Mouse (Mus musculus) midbrain, embryonic 15.5 days (tissue): ENCODE data around the gene Hsd17b13. TPM values are rescaled to one million over a fixed set of nuclear protein-coding genes. Genes with fewer than 3 reads are reported as not detected.
"Not testable (repeated sequence)": the region's sequence is repeated elsewhere in the genome, so short reads cannot be mapped to it uniquely, and the experiment has no call there.

ENCODE experiments used
- ATAC-seq: fragments of 200-750 bp; cut with Nextera tagmentation; replicated peaks from 2 replicates; pipeline ENCODE4 v1.8.0; 2017; ENCODE audit warnings: moderate TSS enrichment
- H3K27ac ChIP-seq: fragments of 300-500 bp; sonication (generic); 2 replicates; pipeline ENCODE4 v1.5.1; 2015; ENCODE audit warnings: mild to moderate bottlenecking, inconsistent platforms
- H3K27me3 ChIP-seq: fragments of 300-500 bp; sonication (generic); replicated peaks from 2 replicates; pipeline ENCODE4 v1.6.1; 2015; ENCODE audit warnings: inconsistent platforms
- H3K36me3 ChIP-seq: fragments of 300-500 bp; sonication (generic); replicated peaks from 2 replicates; pipeline ENCODE4 v1.6.1; 2015; ENCODE audit warnings: inconsistent platforms
- H3K4me1 ChIP-seq: fragments of 300-500 bp; sonication (generic); 2 replicates; pipeline ENCODE4 v1.6.1; 2015; ENCODE audit warnings: inconsistent platforms
- H3K4me2 ChIP-seq: fragments of 300-500 bp; sonication (generic); 2 replicates; pipeline ENCODE4 v1.6.1; 2015; ENCODE audit warnings: inconsistent platforms, mild to moderate bottlenecking, moderate library complexity
- H3K4me3 ChIP-seq: fragments of 300-500 bp; sonication (generic); 2 replicates; pipeline ENCODE4 v1.5.1; 2015; ENCODE audit warnings: mild to moderate bottlenecking, inconsistent platforms
- H3K9ac ChIP-seq: fragments of 300-500 bp; sonication (generic); 2 replicates; pipeline ENCODE4 v1.6.1; 2015; ENCODE audit warnings: mild to moderate bottlenecking, inconsistent platforms
- H3K9me3 ChIP-seq: fragments of 300-500 bp; sonication (generic); 2 replicates; pipeline ENCODE4 v1.6.1; 2016; ENCODE audit warnings: inconsistent platforms
- WGBS: fragments of 180-500 bp; shearing (Covaris S2); methylation state at CpG from one replicate; pipeline ENCODE4 v1.1.7; 2015; ENCODE audit warnings: mixed read lengths; 5-methylcytosine and 5-hydroxymethylcytosine counted together
- polyA plus RNA-seq: library from polyadenylated mRNA; unstranded; fragments of >200 nt; fragmentation: Nextera tagmentation; extraction: Ambion mirVana; gene quantifications from 2 replicates; pipeline ENCODE4 v1.2.1, GENCODE M21; 2015

Hsd17b13 gene
- polyA plus RNA-seq: 0.17 and 0.19 TPM in 2 replicates

DNA sequence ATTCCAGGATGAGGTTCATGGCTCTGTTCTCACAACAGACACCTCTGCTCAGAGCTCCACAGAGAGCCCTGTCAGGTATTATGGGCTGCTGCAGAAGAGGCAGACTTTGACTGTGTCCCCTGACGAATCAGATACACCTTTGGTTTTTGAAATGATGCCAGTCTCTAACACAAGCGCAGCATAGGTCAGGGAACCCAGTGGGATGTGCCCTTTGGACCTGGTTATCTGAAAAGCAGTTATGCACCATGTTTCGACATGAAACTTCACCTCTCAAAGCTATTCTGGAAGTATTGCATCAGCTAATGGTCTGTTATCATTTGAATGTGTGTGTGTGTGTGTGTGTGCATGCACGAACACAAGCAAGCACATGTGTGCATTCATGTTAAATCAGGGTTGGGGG, at the start of gene Hsd17b13:
Gene Hsd17b13, minus strand, starts transcription at position 114 of the 400 bp plus-strand sequence.
- Histone ChIP-seq H3K4me2 (no peak within 1 kb of the TSS), H3K9me3 (no peaks in the 10 kb centered on the region), H3K4me1 (no peaks in the 10 kb centered on the region), H3K36me3 (no peaks in the 10 kb centered on the region), H3K9ac (no peak within 1 kb of the TSS), H3K27me3 (no peaks in the 10 kb centered on the region), H3K4me3 (no peak within 1 kb of the TSS), H3K27ac (no peak within 1 kb of the TSS)
- WGBS: 85% methylated on average over 4 of the region's 4 CpGs
- no peak for ATAC-seq

- Histone ChIP-seq H3K4me1 (peaks cover 7% of the 10 kb centered on the region), H3K4me2 (no peak overlapping the region), H3K27ac (no peak overlapping the region), H3K9ac (no peak overlapping the region), H3K4me3 (no peak overlapping the region), H3K27me3 (peaks cover 10% of the 10 kb centered on the region; the same call in 1 of the 2 replicates), H3K36me3 (no peaks in the 10 kb centered on the region), H3K9me3 (no peaks in the 10 kb centered on the region)
- WGBS: 47% methylated on average over 17 of the region's 17 CpGs
- ATAC-seq: no peak
Observed at GRCm38 (mm10) chr5:104025245-104025854, 48.1 kb upstream of the Hsd17b13 start.

GRCm38 (mm10) chr5:104024762-104025161, 47.6 kb upstream of the Hsd17b13 start:
- 72% methylated on average over 11 of the region's 11 CpGs for WGBS
- ATAC-seq: no peak
- no peak overlapping the region for H3K27ac ChIP-seq
- H3K36me3 ChIP-seq: no peaks in the 10 kb centered on the region
- H3K4me1 ChIP-seq: peaks cover 7% of the 10 kb centered on the region
- no peak overlapping the region for H3K4me2 ChIP-seq
- no peaks in the 10 kb centered on the region for H3K9me3 ChIP-seq
- no peak overlapping the region for H3K9ac ChIP-seq
- no peak overlapping the region for H3K4me3 ChIP-seq
- H3K27me3 ChIP-seq: peaks cover 10% of the 10 kb centered on the region; the same call in 1 of the 2 replicates

GRCm38 (mm10) chr5:104024193-104024592, 47.0 kb upstream of the Hsd17b13 start:
- WGBS: 87% methylated on average over 5 of the region's 5 CpGs
- H3K36me3 ChIP-seq, H3K9ac ChIP-seq, H3K4me2 ChIP-seq, ATAC-seq, H3K9me3 ChIP-seq, H3K27ac ChIP-seq, H3K4me1 ChIP-seq, H3K4me3 ChIP-seq: not testable (repeated sequence)
- peaks cover 10% of the 10 kb centered on the region; the same call in 1 of the 2 replicates for H3K27me3 ChIP-seq

DNA sequence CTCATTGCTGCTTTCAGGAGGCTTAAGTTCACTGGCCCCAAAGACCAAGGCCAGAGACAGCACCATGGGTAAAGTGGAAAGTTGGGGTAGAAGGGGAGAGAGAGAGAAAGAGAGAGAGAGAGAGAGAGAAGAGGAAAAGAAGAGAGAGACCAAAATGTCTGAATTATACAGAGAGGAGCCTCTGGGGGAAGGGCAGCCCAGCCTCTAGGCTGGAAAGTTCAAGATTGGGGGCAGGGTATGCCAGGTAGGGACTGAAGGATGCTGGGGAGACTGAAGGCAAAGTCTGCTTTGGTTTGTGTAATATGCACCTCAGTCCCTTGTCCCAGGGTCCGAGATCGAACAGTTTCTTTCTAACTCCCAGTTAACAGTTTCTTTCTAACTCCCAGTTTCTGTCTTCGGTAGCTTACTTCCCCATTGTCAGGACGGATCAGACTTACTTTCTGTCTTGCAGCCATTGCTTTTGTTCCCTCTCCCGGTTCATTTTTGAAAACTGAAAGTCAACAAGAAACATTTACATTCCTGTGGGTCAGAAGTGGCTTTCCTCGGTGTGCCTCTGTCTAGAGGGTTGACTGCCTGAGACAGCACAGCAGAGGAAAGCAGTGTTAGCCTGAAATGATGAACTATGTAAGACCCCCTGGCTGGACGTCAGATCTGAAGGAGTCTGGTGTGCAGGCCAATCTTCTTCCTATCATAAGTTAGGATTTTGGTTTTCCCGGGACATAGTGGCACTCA, 46.2 kb upstream of the Hsd17b13 start:
- H3K27ac ChIP-seq: no peak overlapping the region
- H3K9me3 ChIP-seq: no peaks in the 10 kb centered on the region
- no peaks in the 10 kb centered on the region for H3K36me3 ChIP-seq
- H3K4me2 ChIP-seq: no peak overlapping the region
- H3K4me1 ChIP-seq: peaks cover 7% of the 10 kb centered on the region
- ATAC-seq: no peak
- H3K4me3 ChIP-seq: no peak overlapping the region
- H3K27me3 ChIP-seq: peaks cover 10% of the 10 kb centered on the region; the same call in 1 of the 2 replicates
- no peak overlapping the region for H3K9ac ChIP-seq
- WGBS: 72% methylated on average over 8 of the region's 8 CpGs

- no peaks in the 10 kb centered on the region for H3K36me3 ChIP-seq
- peaks cover 10% of the 10 kb centered on the region; the same call in 1 of the 2 replicates for H3K27me3 ChIP-seq
- peaks cover 7% of the 10 kb centered on the region for H3K4me1 ChIP-seq
- H3K4me3 ChIP-seq: peak overlapping the region; percentile 46
- H3K9me3 ChIP-seq: no peaks in the 10 kb centered on the region
- peak overlapping the region; percentile 78 for H3K4me2 ChIP-seq
- no peak overlapping the region for H3K9ac ChIP-seq
- 36% methylated on average over 5 of the region's 5 CpGs for WGBS
- no peak for ATAC-seq
- H3K27ac ChIP-seq: no peak overlapping the region
Observed at GRCm38 (mm10) chr5:104022558-104022957, 45.3 kb upstream of the Hsd17b13 start.

DNA sequence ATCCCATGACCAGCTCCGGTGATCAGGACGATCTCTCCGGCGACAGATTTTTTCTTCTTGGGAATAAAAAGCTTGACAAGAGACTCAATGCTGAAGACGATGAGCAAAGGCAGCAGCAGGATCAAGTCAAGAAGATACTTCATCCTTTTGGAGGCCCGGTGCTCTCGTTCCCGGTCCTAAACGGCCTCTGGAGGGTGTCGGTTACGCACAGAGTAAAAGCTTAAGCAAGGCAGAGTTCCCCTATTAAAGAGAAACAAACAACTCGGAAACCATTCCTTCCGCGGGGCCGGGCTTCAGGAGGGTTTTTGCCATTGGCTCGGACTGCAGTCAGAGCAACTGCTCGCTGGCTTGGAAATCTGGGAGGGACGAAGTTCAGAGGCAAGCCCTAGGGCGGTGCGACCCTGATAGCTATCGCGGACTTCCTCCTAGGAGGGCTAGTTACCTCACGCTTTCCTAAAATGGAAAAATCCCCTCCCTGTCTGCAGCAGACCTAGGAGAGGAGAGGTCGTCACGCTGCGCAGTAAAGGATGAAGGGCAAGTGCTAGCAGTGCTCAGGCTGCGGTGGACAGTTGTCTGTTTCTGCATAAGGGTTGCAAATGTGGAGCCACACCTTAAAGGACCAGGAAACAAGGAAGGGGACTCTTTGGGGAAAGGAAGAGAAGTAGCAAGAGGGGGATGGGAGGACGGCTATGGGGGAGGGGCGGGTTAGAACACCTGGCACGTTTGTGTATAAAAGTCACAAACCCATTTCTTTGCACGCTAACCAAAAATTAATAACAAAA, 44.6 kb upstream of the Hsd17b13 start, which contains the start of gene Hsd17b11:
Gene Hsd17b11, minus strand, starts transcription at position 323 of the 782 bp plus-strand sequence.
- Histone ChIP-seq H3K27me3 (peaks cover 10% of the 10 kb centered on the region; the same call in 1 of the 2 replicates), H3K4me3 (peak within 1 kb of the TSS; percentile 46), H3K36me3 (no peaks in the 10 kb centered on the region), H3K27ac (0 out of 2 replicates have a peak within 1 kb of the TSS, but pooled peaks have one; percentile 30), H3K4me2 (peak within 1 kb of the TSS; percentile 78), H3K9me3 (no peaks in the 10 kb centered on the region), H3K9ac (peak within 1 kb of the TSS; percentile 53), H3K4me1 (peaks cover 7% of the 10 kb centered on the region)
- ATAC-seq: peak; percentile 81
- 1% methylated on average over 31 of the region's 31 CpGs for WGBS

DNA sequence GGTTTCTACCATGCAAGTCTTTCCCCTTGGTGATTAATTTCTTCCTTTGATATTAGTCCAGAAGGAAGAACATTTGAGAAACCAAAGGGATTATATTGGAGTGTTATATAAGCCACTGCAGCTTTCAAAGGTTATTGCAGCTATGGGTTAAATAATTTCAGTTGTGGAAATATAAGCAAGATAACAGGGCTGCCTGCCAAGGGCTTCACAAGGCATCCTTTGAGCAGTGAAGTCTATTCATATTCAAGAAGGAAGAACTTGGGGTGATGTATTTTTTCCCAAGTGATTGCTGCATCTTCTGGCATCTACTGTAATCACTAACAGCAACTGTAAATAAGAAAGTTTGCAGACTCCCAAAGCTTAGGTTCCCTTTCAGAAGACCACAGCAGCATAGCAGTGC, 34.2 kb upstream of the Hsd17b13 start:
- H3K9me3 ChIP-seq: no peaks in the 10 kb centered on the region
- H3K27me3 ChIP-seq: no peaks in the 10 kb centered on the region
- no peak for ATAC-seq
- H3K4me1 ChIP-seq: no peaks in the 10 kb centered on the region
- no peaks in the 10 kb centered on the region for H3K36me3 ChIP-seq
- no peak overlapping the region for H3K4me2 ChIP-seq
- H3K9ac ChIP-seq: no peak overlapping the region
- H3K4me3 ChIP-seq: no peak overlapping the region
- H3K27ac ChIP-seq: no peak overlapping the region

DNA sequence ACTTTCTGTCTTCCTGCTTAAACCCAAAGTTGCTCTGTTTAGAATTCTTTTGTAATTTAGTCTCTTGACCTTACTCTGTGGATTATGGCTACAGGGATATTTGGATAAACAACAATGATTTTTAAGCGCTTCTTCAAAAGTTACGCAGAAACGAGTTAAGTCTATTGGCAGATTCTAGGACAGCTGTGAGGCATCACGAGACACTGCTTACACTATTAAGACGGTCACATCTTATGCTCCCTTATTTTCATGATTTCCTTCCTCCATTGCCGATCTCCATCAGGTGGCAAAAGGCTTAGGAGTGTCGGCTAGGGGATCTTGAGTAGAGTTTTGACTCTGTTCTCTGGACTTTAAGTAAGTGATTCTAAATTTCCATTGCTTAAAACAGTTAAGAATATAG, 33.1 kb upstream of the Hsd17b13 start:
- ATAC-seq: no peak

DNA sequence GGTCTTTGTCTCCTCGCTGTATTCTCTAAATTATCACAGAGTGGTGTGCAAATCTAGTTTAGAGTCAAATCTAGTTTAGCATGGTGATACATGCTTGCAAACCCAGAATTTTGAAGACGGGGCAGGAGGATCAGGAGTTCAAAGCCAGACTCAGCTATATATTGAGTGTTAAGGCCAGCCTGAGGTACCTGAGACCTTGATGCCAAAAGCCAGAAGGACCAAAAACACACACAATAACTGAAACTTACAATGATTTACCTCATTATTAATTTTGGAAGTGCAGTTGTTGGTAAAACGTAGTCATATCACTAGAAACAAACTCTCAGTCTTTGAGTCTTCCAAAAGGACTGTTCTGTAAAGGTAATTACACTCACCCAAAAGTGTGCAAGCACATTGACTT, 32.2 kb upstream of the Hsd17b13 start:
- Histone ChIP-seq H3K4me2 (no peak overlapping the region), H3K4me3 (no peak overlapping the region), H3K27ac (no peak overlapping the region), H3K27me3 (no peaks in the 10 kb centered on the region), H3K36me3 (no peaks in the 10 kb centered on the region), H3K4me1 (no peaks in the 10 kb centered on the region), H3K9ac (no peak overlapping the region), H3K9me3 (no peaks in the 10 kb centered on the region)
- 94% methylated on average over 3 of the region's 3 CpGs for WGBS
- no peak for ATAC-seq

More for the DNA sequence above, 33.1 kb upstream of the Hsd17b13 start:
- Histone ChIP-seq H3K9ac (no peak overlapping the region), H3K27me3 (no peaks in the 10 kb centered on the region), H3K27ac (no peak overlapping the region), H3K9me3 (no peaks in the 10 kb centered on the region), H3K36me3 (no peaks in the 10 kb centered on the region), H3K4me2 (no peak overlapping the region), H3K4me1 (no peaks in the 10 kb centered on the region), H3K4me3 (no peak overlapping the region)
- 93% methylated on average over 7 of the region's 7 CpGs for WGBS

- H3K4me2 ChIP-seq: no peak overlapping the region
- H3K4me1 ChIP-seq: peaks cover 5% of the 10 kb centered on the region
- no peaks in the 10 kb centered on the region for H3K36me3 ChIP-seq
- H3K9me3 ChIP-seq: no peaks in the 10 kb centered on the region
- H3K4me3 ChIP-seq: no peak overlapping the region
- 77% methylated on average over 5 of the region's 5 CpGs for WGBS
- no peak overlapping the region for H3K27ac ChIP-seq
- no peaks in the 10 kb centered on the region for H3K27me3 ChIP-seq
- no peak overlapping the region for H3K9ac ChIP-seq
- ATAC-seq: no peak
Observed at GRCm38 (mm10) chr5:104007801-104008200, 30.6 kb upstream of the Hsd17b13 start.

DNA sequence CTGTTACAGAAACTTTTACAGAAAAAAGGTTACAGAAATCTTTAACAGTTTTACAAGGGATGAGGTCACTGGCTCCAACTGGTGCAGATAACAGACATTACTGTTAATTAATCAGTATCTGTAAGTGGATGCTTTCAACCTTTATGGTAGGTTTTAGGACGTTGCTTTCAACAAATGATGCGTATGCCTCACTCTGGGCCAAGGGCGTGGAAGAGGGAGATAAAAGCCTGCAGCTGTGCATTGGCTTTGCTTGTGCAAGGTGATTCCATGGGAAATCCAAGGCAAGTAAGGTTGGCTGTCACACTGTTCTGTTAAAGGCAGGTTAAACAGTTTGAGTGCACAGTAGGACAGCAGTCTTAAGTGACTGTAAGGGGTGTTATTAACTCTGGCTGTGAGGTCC, 29.6 kb upstream of the Hsd17b13 start:
- Histone ChIP-seq H3K9me3 (no peaks in the 10 kb centered on the region), H3K27me3 (no peaks in the 10 kb centered on the region), H3K4me1 (peaks cover 9% of the 10 kb centered on the region), H3K27ac (no peak overlapping the region), H3K4me2 (no peak overlapping the region), H3K36me3 (no peaks in the 10 kb centered on the region), H3K4me3 (no peak overlapping the region), H3K9ac (no peak overlapping the region)
- no peak for ATAC-seq
- WGBS: 71% methylated on average over 3 of the region's 3 CpGs
